Mouse (Mus musculus) spleen, adult 2 months (tissue): ENCODE results near the gene B3galnt2. TPM values are rescaled to one million over a fixed set of nuclear protein-coding genes. Genes with fewer than 3 reads are reported as not detected.

ENCODE experiments used
- DNase-seq, 2 experiments: peaks; one replicate each; pipeline versions ENCODE4 v3.0.0 to v3.0.0-alpha.2; 2012 to 2021; ENCODE audit warnings: low spot score in 2 of 2, low read depth in 1 of 2
- H3K27ac ChIP-seq: fragments of 200-500 bp; 2 replicates; pipeline ENCODE4 v1.5.1; 2012; ENCODE audit warnings: low read length, inconsistent platforms; ENCODE audit not compliant: insufficient read depth
- H3K27me3 ChIP-seq: fragments of 200-500 bp; 2 replicates; pipeline ENCODE4 v1.6.1; 2012; ENCODE audit warnings: mild to moderate bottlenecking, moderate library complexity, low read length, inconsistent platforms; ENCODE audit not compliant: control insufficient read depth, insufficient read depth
- H3K36me3 ChIP-seq: fragments of 200-500 bp; 2 replicates; pipeline ENCODE4 v1.6.1; 2012; ENCODE audit warnings: mild to moderate bottlenecking, low read length, inconsistent platforms; ENCODE audit not compliant: control insufficient read depth, insufficient read depth
- H3K4me1 ChIP-seq: fragments of 200-500 bp; 2 replicates; pipeline ENCODE4 v1.6.1; 2011; ENCODE audit warnings: inconsistent platforms; ENCODE audit not compliant: control insufficient read depth, insufficient read depth, insufficient read length
- H3K4me3 ChIP-seq: fragments of 200-500 bp; 2 replicates; pipeline ENCODE4 v1.5.1; 2011; ENCODE audit warnings: mild to moderate bottlenecking, inconsistent platforms; ENCODE audit not compliant: insufficient read depth, insufficient read length; ENCODE audit errors: extremely low read depth
- CTCF ChIP-seq: fragments of 200-500 bp; IDR thresholded peaks from 2 replicates; pipeline ENCODE4 v1.5.1; 2011; ENCODE audit warnings: mild to moderate bottlenecking, inconsistent platforms; ENCODE audit not compliant: insufficient read depth, insufficient read length, insufficient replicate concordance; ENCODE audit errors: extremely low read depth
- POLR2A ChIP-seq: fragments of 200-500 bp; IDR thresholded peaks from 2 replicates; pipeline ENCODE4 v1.6.1; 2011; ENCODE audit warnings: low read depth, low read length, inconsistent platforms
- WGBS: fragments of 180-500 bp; shearing (Covaris S2); methylation state at CpG from one replicate; pipeline ENCODE4 v1.1.7; 2018; 5-methylcytosine and 5-hydroxymethylcytosine counted together
- polyA plus RNA-seq: library from polyadenylated mRNA; depleted of rRNA; stranded (reverse); fragments of >200 nt; gene quantifications from 2 replicates; pipeline ENCODE4 v1.2.3, GENCODE M21; 2012

B3galnt2 gene
- polyA plus RNA-seq, 1 experiment, result 40.6 TPM

DNA sequence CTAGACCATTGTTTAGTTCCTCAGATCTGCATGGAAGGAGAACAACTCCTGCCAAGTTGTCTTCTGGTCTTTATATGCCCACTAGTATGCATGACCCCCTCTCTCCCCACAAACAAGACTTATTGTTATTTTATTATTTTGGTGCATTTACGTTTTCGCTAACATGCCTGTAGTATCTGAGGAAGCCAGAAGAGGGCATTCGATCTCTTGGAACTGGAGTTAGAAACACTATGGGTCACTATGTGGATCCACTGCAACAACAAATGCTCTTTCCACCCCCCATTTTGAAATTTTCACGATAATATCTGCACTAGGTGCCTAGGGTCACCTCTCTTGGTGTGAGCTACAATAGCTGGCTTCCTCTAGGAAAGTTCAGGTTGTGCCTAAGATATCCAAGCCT is 49.8 kb downstream of the B3galnt2 start:
- Histone ChIP-seq H3K27ac (no peak overlapping the region), H3K36me3 (peaks cover 30% of the 10 kb centered on the region), H3K4me1 (no peaks in the 10 kb centered on the region), H3K4me3 (no peak overlapping the region), H3K27me3 (no peaks in the 10 kb centered on the region)
- no peak for TF ChIP-seq POLR2A
- TF ChIP-seq CTCF, result no peak
- DNase-seq, result no peak
- 83% methylated on average over 4 of the region's 4 CpGs for WGBS

DNA sequence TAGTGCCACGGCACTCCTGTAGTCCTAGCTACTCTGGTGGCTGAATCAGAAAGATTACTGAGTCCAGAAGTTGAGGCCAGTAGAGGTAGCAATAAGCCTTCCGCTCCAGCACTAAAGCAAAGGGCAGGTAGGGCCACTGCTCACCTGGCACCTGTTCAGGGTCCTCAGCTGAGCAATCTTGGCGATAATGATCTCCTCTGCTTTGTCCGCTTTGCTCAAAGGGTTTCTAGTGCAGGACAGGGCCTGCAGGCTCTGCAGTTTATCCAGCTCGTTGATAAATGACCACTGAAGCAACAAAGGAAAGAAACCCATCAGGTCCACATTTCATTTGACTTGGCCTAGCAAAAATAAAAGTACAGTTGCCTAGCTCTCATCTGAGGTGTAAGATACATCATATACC is 50.7 kb downstream of the B3galnt2 start:
- Histone ChIP-seq H3K4me3 (no peak overlapping the region), H3K4me1 (no peaks in the 10 kb centered on the region), H3K27me3 (no peaks in the 10 kb centered on the region), H3K27ac (no peak overlapping the region), H3K36me3 (peaks cover 29% of the 10 kb centered on the region)
- TF ChIP-seq POLR2A (no peak), CTCF (no peak)
- 93% methylated on average over 5 of the region's 5 CpGs for WGBS
- DNase-seq, result no peak

DNA sequence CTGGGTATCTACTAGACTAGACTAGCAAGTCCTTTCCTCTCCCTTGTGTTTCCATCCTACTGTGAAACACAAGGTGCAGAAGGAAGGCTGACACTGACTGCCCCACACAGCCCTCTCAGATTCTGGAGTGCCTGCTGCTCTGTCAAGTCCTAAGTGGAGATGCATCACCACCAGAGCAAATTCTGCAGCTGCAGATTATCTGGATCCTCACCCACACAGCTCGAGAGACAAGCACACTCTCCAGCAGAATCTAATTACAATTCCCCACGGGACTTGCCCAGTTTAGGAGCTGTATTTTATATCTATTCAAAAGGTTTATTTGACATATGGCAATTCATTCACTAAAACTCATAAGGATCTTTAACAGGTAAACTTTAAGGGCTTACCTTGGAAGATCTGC is 51.8 kb downstream of the B3galnt2 start:
- peaks cover 28% of the 10 kb centered on the region for H3K36me3 ChIP-seq
- DNase-seq, result no peak
- no peak overlapping the region for H3K4me3 ChIP-seq
- no peaks in the 10 kb centered on the region for H3K4me1 ChIP-seq
- no peaks in the 10 kb centered on the region for H3K27me3 ChIP-seq
- no peak overlapping the region for H3K27ac ChIP-seq
- WGBS, result 74% methylated on average over 2 of the region's 2 CpGs
- TF ChIP-seq POLR2A, result no peak
- no peak for TF ChIP-seq CTCF

DNA sequence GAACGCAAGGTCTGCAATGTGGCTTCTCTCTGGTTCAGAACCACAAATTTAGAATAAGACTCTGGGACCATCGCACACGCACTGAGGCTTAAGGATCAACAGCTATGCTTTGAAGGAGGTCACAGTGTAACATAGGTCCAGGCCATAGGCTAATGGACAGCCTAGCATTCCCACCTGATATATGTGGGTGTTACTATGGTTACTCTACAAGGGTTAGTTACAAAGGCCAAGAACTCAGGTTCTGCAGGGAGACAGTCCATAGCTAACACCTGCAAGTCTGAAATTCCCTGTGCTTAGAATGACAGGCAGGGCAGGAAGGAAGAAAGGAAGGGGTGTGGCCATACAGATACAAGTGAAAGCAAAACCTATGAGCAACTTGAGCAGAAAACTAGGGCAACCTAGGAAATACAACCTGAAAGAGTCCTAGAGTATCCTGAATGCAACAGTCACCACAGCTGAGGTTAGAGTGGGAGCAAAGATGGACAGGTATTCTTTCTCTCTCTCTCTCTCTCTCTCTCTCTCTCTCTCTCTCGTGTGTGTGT is 57.3 kb downstream of the B3galnt2 start:
- H3K27ac ChIP-seq, result no peak overlapping the region
- H3K4me3 ChIP-seq, result no peak overlapping the region
- H3K36me3 ChIP-seq, result peaks cover 20% of the 10 kb centered on the region
- H3K4me1 ChIP-seq, result no peaks in the 10 kb centered on the region; the same call in 1 of the 2 replicates
- no peaks in the 10 kb centered on the region for H3K27me3 ChIP-seq
- WGBS, result 94% methylated on average over 4 of the region's 4 CpGs
- TF ChIP-seq POLR2A, result no peak
- no peak for DNase-seq

DNA sequence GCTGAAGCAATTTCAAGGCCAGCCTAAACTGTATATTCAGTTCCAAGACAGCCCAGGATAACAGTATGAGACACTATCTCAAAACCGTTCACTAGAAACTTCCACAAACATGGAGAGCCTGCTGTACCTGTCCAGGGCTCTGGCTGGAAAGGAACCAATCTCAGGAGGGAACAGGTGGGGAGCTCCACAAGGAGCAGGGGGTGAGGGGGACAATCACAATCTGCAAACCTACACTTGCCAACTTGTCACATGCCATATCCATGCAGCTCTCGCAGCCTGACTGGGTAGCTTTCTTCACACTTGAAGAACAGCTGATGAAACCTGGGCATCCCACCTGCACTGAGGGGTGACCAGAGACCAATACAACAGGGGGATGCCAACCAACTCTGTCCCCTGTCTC is 59.7 kb downstream of the B3galnt2 start:
- no peaks in the 10 kb centered on the region for H3K27me3 ChIP-seq
- no peak for DNase-seq
- 98% methylated on average over 2 of the region's 2 CpGs for WGBS
- H3K36me3 ChIP-seq, result peaks cover 21% of the 10 kb centered on the region
- no peak overlapping the region for H3K4me3 ChIP-seq
- no peaks in the 10 kb centered on the region; the same call in 1 of the 2 replicates for H3K4me1 ChIP-seq
- no peak overlapping the region for H3K27ac ChIP-seq
- TF ChIP-seq POLR2A, result no peak
- TF ChIP-seq CTCF, result no peak

DNA sequence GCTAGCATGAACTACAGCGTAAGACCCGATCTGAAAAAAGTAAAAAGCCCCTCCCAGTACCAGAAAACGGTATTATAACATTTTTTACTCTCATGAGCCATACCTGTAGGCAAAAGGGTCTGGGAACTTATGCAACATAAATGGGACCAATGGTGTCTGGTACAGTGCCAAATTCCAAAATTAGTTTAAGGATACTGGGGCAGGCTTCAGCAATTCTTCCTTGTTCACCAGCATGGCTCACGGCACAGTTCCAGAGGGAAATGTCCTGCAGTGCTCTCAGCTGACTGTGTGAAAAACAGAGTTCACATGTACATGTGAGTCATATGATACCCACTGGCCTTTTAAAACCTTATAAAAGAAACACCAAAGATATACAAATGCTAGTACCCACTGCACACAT is 60.3 kb downstream of the B3galnt2 start:
- no peaks in the 10 kb centered on the region for H3K27me3 ChIP-seq
- WGBS, result 96% methylated on average over 4 of the region's 4 CpGs
- DNase-seq, result no peak
- no peaks in the 10 kb centered on the region; the same call in 1 of the 2 replicates for H3K4me1 ChIP-seq
- TF ChIP-seq POLR2A (no peak), CTCF (no peak)
- no peak overlapping the region for H3K27ac ChIP-seq
- no peak overlapping the region for H3K4me3 ChIP-seq
- peaks cover 21% of the 10 kb centered on the region for H3K36me3 ChIP-seq

DNA sequence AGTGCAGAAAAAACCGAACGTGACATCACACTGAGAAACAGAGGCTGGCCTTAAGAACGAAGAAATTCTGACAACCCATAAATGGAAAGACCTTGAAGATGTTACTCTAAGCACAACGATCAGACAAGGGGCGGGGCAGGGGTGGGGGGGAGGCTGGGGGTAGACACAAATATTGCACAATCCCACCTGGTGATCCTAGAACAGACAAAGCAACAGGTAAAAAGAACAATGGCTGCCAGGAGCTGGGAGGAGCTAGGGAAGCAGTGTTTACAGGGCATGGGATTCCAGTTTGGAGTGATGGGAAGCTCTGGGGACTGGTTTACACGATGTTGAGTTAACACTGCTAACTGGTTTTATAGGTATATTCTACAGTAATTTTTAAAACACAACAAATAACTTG is 61.3 kb downstream of the B3galnt2 start:
- Histone ChIP-seq H3K36me3 (peaks cover 21% of the 10 kb centered on the region), H3K27me3 (no peaks in the 10 kb centered on the region), H3K4me1 (no peaks in the 10 kb centered on the region; the same call in 1 of the 2 replicates), H3K27ac (no peak overlapping the region), H3K4me3 (no peak overlapping the region)
- 93% methylated on average over 6 of the region's 6 CpGs for WGBS
- TF ChIP-seq POLR2A (no peak), CTCF (no peak)
- DNase-seq, result no peak
